ENCODE assay signal across 8 mouse cellular contexts in genomic region chr7:49616258-49616735, GRCm38 (mm10). TPM values are rescaled to one million over a fixed set of nuclear protein-coding genes. Genes with fewer than 3 reads are reported as not detected.
DNase-seq lines count a peak whose midpoint lies in the region; ATAC-seq and TF ChIP-seq lines count a peak whose summit lies in the region.

No protein-coding gene starts in this region.

- no peaks in the 10 kb centered on the region for H3K9me3 ChIP-seq in CH12.LX (replicated peaks; ENCODE audit: low read length)
- H3K9me3 ChIP-seq in forebrain, embryonic 16.5 days (ENCODE audit: control insufficient read depth, low read length) = no peaks in the 10 kb centered on the region
- no peaks in the 10 kb centered on the region for H3K9me3 ChIP-seq in liver, embryonic 11.5 days (ENCODE audit: control insufficient read depth, low read length)
- H3K9me3 ChIP-seq in neural tube, embryonic 12.5 days = no peaks in the 10 kb centered on the region

- no peaks in the 10 kb centered on the region for H3K79me2 ChIP-seq in CH12.LX (replicated peaks; ENCODE audit: control insufficient read depth, extremely low read depth, insufficient read depth, poor library complexity, severe bottlenecking)

- peak overlapping the region; percentile 76 for H3K4me2 ChIP-seq in CH12.LX (ENCODE audit: insufficient read depth, low read depth, poor library complexity, severe bottlenecking)
- H3K4me2 ChIP-seq in forebrain, embryonic 16.5 days (ENCODE audit: low read length) = no peak overlapping the region; the same call in 1 of the 2 replicates
- peak overlapping the region; percentile 22; the same call in 1 of the 2 replicates for H3K4me2 ChIP-seq in liver, embryonic 11.5 days
- H3K4me2 ChIP-seq in neural tube, embryonic 12.5 days (replicated peaks) = 0 out of 2 replicates have a peak overlapping the region, but pooled peaks have one; percentile 31

- H3K9ac ChIP-seq in CH12.LX (ENCODE audit: insufficient read depth, low read depth) = no peak overlapping the region
- no peak overlapping the region for H3K9ac ChIP-seq in forebrain, embryonic 16.5 days (replicated peaks; ENCODE audit: low read depth, low read length)
- no peak overlapping the region for H3K9ac ChIP-seq in liver, embryonic 11.5 days (ENCODE audit: low read depth, low read length)
- no peak overlapping the region for H3K9ac ChIP-seq in neural tube, embryonic 12.5 days

- TF ChIP-seq EP300 in CH12.LX (IDR thresholded peaks at IDR 0.05; ENCODE audit: low read length) = no peak

- dilution Hi-C loops in CH12.LX (cut with MboI; ENCODE audit: extremely low pct_ligation_motif_present, extremely low pct_unique_long_range_greater_than_20kb, low sequenced_read_pairs) = no loop called here

- H3K36me3 ChIP-seq in CH12.LX (replicated peaks in 1 of 2; ENCODE audit: control insufficient read depth in 1 of 2, insufficient read depth in 1 of 2, low read length in 1 of 2) = no peaks in the 10 kb centered on the region
- no peaks in the 10 kb centered on the region for H3K36me3 ChIP-seq in forebrain, embryonic 16.5 days (ENCODE audit: control insufficient read depth, insufficient read depth)
- no peaks in the 10 kb centered on the region for H3K36me3 ChIP-seq in liver, embryonic 11.5 days (ENCODE audit: control insufficient read depth, insufficient read depth, low read length)
- H3K36me3 ChIP-seq in neural tube, embryonic 12.5 days = no peaks in the 10 kb centered on the region

- no peak overlapping the region for H3K27ac ChIP-seq in CH12.LX (ENCODE audit: insufficient read depth, low read depth)
- H3K27ac ChIP-seq in forebrain, embryonic 16.5 days (ENCODE audit: low read length) = no peak overlapping the region
- no peak overlapping the region for H3K27ac ChIP-seq in liver, embryonic 11.5 days (ENCODE audit: low read depth, low read length)
- no peak overlapping the region for H3K27ac ChIP-seq in neural tube, embryonic 12.5 days

- peak; percentile 81 for ATAC-seq in forebrain, embryonic 16.5 days
- ATAC-seq in inflammation-experienced regulatory T-cells, adult 6 months = peak; percentile 76
- 0 out of 2 replicates have a peak, but pooled peaks have one; percentile 36 for ATAC-seq in liver, embryonic 11.5 days (replicated peaks; ENCODE audit: low FRiP score)
- peak; percentile 55; the same call in 1 of the 2 replicates for ATAC-seq in neural tube, embryonic 12.5 days (ENCODE audit: low FRiP score, low read depth)

- no peak overlapping the region for H3K4me3 ChIP-seq in CH12.LX (replicated peaks in 1 of 3; ENCODE audit: low read depth in 2 of 3, low read length in 2 of 3, poor library complexity in 1 of 3)
- H3K4me3 ChIP-seq in forebrain, embryonic 16.5 days (replicated peaks; ENCODE audit: low read length) = no peak overlapping the region
- no peak overlapping the region for H3K4me3 ChIP-seq in liver, embryonic 11.5 days (ENCODE audit: low read depth, low read length)
- H3K4me3 ChIP-seq in neural tube, embryonic 12.5 days = no peak overlapping the region

- no peaks in the 10 kb centered on the region for H3K4me1 ChIP-seq in CH12.LX (ENCODE audit: control insufficient read depth in 1 of 2, insufficient read depth in 2 of 2)
- H3K4me1 ChIP-seq in forebrain, embryonic 16.5 days (replicated peaks; ENCODE audit: control insufficient read depth, insufficient read depth, low read length) = 0 out of 2 replicates have a peak, but pooled peaks cover 3% of the 10 kb centered on the region
- H3K4me1 ChIP-seq in liver, embryonic 11.5 days (replicated peaks; ENCODE audit: control insufficient read depth, insufficient read depth, low read length) = no peaks in the 10 kb centered on the region
- no peaks in the 10 kb centered on the region for H3K4me1 ChIP-seq in neural tube, embryonic 12.5 days

- peak; percentile 66 to 93 for TF ChIP-seq CTCF in CH12.LX (conservative IDR thresholded peaks at IDR 0.05 in 1 of 2, IDR thresholded peaks at IDR 0.05 in 1 of 2; ENCODE audit: low read depth in 2 of 2, low read length in 2 of 2)

- TF ChIP-seq RAD21 in CH12.LX (IDR thresholded peaks at IDR 0.05; ENCODE audit: low read depth, low read length) = peak; percentile 87

- in situ Hi-C loops in CH12.LX (cut with MboI; ENCODE audit: low pct_ligation_motif_present, low pct_unique_long_range_greater_than_20kb, low sequenced_read_pairs) = loop anchor here (5.0 to 25.0 kb wide), 2 partner anchors 141 to 296 kb away; partner anchors contain the start of genes Htatip2 and Slc6a5

- DNase-seq in A20 (ENCODE audit: low read depth, low spot score) (peak; percentile 73), CH12.LX (ENCODE audit: extremely low read depth) (peak; percentile 76)
- DNase-seq in c-Kit-positive CD71-positive TER-119-positive erythroid progenitor cells, embryonic 14.5 days (ENCODE audit: low spot score) = peak; percentile 27
- DNase-seq in liver, embryonic 11.5 days (ENCODE audit: low spot score) = peak; percentile 53
- peak; percentile 41 to 56 for DNase-seq in thymus, postnatal 36 days

- TF ChIP-seq POLR2A in CH12.LX (IDR thresholded peaks at IDR 0.05; ENCODE audit: low read depth, low read length) = no peak

- WGBS in forebrain, embryonic 16.5 days = 3% methylated on average over 6 of the region's 7 CpGs
- WGBS in liver, embryonic 11.5 days = 14% methylated on average over 5 of the region's 7 CpGs
- WGBS in neural tube, embryonic 12.5 days = 8% methylated on average over 6 of the region's 7 CpGs

- peaks cover 10% of the 10 kb centered on the region for H3K27me3 ChIP-seq in CH12.LX (replicated peaks)
- peaks cover 48% of the 10 kb centered on the region for H3K27me3 ChIP-seq in forebrain, embryonic 16.5 days (replicated peaks; ENCODE audit: control insufficient read depth, insufficient read depth, low read length)
- H3K27me3 ChIP-seq in liver, embryonic 11.5 days (replicated peaks; ENCODE audit: control insufficient read depth, insufficient read depth, low read length) = no peaks in the 10 kb centered on the region
- peaks cover 66% of the 10 kb centered on the region for H3K27me3 ChIP-seq in neural tube, embryonic 12.5 days (replicated peaks)

TF ChIP-seq in CH12.LX, 34 proteins besides CTCF, POLR2A, EP300 and RAD21:
- TF ChIP-seq KAT2A (IDR thresholded peaks at IDR 0.05; ENCODE audit: insufficient replicate concordance, low read length) = no peak
- peak; percentile 49; the same call in 1 of the 2 replicates for TF ChIP-seq MAZ (IDR thresholded peaks at IDR 0.05; ENCODE audit: low read depth, low read length)
- 0 out of 2 replicates have a peak, but pooled peaks have one; percentile 25 for TF ChIP-seq NELFE (IDR thresholded peaks at IDR 0.05; ENCODE audit: low read depth, low read length)
- TF ChIP-seq SMC3 (IDR thresholded peaks at IDR 0.05; ENCODE audit: low read depth, low read length) = peak; percentile 87
- no peak for TF ChIP-seq USF1 (IDR thresholded peaks at IDR 0.05; ENCODE audit: low read depth, low read length)
- peak; percentile 69 for TF ChIP-seq ZC3H11A (IDR thresholded peaks at IDR 0.05; ENCODE audit: low read depth, low read length)

RNA-seq across cellular contexts. Expression of gene Dbx1, which starts 20.4 kb away (rescaled TPM):
- total RNA-seq in CH12.LX (2012; rRNA removed) (not detected in 2 replicates), CH12.LX (2014; rRNA removed) (0.14 and 0.43 TPM in 2 replicates)
- 0.11 TPM in 1 of 2 replicates, not detected in the other for polyA plus RNA-seq in CH12.LX (2012; ENCODE audit: insufficient read length, low read depth)
- 0.54 and 0.83 TPM in 2 replicates for polyA plus RNA-seq in forebrain, embryonic 16.5 days (2015; fragmentation: Nextera tagmentation; extraction: Ambion mirVana)
- not detected for polyA plus RNA-seq in inflammation-experienced regulatory T-cells, adult 6 months (2017; shearing (Covaris generic))
- polyA plus RNA-seq in liver, embryonic 11.5 days (2014; fragmentation: Nextera tagmentation; extraction: Ambion mirVana) = 0.08 TPM in 1 of 2 replicates, not detected in the other
- 13.1 and 16.9 TPM in 2 replicates for polyA plus RNA-seq in neural tube, embryonic 12.5 days (2016; fragmentation: Nextera tagmentation; extraction: Ambion mirVana)
